Mouse (Mus musculus) liver, adult 2 months (tissue): ENCODE measurements around the gene Fgfr2.

Experiments used
- CTCF ChIP-seq: fragments of 200-500 bp; IDR thresholded peaks from 2 replicates; pipeline ENCODE4 v1.5.1; 2011; ENCODE audit warnings: low read depth, low read length, control low read depth
- POLR2A ChIP-seq: fragments of 200-500 bp; IDR thresholded peaks from 2 replicates; pipeline ENCODE4 v1.6.1; 2011; ENCODE audit warnings: low read length, control low read depth; ENCODE audit not compliant: insufficient read depth; ENCODE audit errors: extremely low read depth

GRCm38 (mm10) chr7:130337601-130338000 is 2785.5 kb downstream of the Fgfr2 start:
- TF ChIP-seq CTCF (no peak), POLR2A (no peak)
